Mouse (Mus musculus) neutrophil, adult 83 days (primary cell): ENCODE data around the gene Snw1. TPM values are rescaled to one million over a fixed set of nuclear protein-coding genes. Genes with fewer than 3 reads are reported as not detected.

ENCODE experiments used
- total RNA-seq, 2 experiments: library from RNA; stranded (reverse); gene quantifications; one replicate each; pipeline ENCODE4 v1.2.4; 2023

Gene Snw1
- total RNA-seq: 10 to 100 TPM; 43.7 to 46.2 TPM

DNA sequence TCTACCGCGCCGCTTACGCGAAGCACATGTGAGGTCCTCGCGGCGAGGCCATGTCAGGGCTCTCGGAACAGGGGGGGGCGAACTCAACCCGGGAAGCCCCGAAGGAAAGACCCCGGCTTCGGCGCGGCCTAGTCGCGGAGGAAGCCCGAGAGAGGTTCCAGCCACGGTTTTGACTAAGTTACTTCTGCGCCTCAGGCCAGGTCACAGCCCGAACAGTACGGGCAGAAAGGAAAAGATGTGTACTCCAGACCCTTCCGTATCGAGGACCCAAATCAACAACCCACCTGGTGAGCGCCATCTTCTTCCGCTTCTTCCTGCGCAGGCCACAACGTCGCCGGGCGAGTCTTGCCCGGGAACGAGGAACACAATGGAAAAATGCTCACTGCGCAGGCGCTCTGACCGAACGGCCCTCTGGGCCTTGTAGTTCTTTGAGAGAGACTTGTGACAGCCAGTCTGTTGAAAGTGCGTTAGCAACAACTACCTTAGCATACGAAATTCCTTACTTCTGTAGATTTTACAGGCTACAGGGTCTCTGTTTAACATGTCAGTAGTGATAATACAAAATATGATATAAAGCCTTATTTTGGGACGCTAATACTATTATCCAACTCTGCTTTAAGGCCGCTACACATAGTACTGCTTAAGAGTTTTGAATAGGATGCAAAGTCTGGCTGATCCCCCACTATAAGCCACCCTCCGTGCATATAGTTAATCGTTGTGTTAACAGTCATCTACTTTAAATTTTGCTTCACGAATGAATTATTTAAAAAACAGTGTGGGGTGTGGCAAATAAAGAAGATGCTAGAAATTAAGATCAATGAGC, at the start of gene Snw1:
Snw1 (minus strand) TSS at position 311 of the 823 bp plus-strand sequence.

DNA sequence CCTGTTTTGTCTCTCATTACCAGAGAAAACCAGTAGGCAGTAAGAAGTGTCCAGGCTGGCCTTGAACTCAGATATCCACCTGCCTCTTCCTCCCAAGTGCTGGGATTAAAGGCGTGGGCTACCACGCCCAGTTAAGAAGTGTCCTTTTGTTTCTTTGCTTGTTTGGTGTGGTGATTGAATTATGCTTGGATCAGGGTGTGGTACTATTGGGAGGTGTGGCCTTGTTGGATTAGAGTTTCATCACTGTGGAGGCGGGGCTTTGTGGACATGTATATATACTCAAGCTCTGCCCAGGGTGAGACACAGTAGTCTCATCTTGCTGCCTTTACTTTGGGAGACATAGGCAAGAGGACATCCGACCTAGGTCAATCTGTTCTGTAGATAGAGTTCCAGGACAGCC, 41.9 kb upstream of the Snw1 start, which contains the start of gene Gm8300:
Gm8300 (plus strand) TSS at position 301 of the 400 bp plus-strand sequence.

DNA sequence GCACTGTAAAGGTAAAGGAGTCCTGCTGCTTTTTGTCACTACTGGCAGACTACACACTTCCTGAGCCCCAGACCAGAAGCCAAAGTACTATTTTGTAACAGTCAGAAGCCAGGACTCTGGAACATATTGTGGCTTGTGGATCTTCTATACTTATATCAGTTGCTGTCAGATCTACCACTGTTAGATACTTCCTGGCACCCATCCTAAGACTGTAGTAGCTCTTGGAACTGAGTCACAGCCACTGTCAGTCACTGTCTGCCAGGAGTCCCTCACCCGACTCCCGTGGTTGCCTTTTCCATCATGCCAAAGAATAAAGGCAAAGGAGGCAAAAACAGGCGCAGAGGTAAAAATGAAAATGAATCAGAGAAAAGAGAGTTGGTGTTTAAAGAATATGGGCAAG, 22.3 kb upstream of the Snw1 start, which contains the start of gene Gm5788:
Gm5788 (plus strand) TSS at position 301 of the 400 bp plus-strand sequence.

DNA sequence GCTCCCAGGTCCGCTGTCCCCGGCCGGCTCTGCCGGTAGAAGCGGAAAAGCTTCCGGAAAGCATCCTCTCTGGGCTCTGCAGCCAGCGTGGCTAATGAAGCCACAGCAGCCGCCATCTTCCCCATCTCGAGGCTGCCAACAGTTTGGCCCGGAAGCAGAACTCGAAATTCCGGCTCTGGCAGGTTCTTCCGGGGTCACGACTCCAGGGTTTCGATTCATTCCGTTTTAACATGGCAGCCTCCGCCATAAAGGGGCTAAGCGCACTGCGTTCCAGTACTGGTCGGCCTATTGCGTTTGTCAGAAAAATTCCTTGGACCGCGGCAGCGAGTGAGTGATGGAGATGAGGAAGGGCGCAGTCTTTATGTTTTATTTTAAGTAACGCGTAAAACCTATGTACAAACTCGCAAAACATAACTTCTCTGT, 28.4 kb downstream of the Snw1 start, which contains the start of the genes Slirp and Alkbh1:
Slirp (plus strand) TSS at position 197 of the 423 bp plus-strand sequence.
Alkbh1 (minus strand) TSS at position 318 of the 423 bp plus-strand sequence.

Other genes with a start within 250 kb of the Snw1 start
- gene Noxred1, start 233.5 kb downstream of the Snw1 start, total RNA-seq: 1 to 10 TPM; 1.7 to 2.0 TPM
- gene Vipas39, start 206.0 kb downstream of the Snw1 start, total RNA-seq: 10 to 100 TPM; 28.3 to 30.0 TPM
- gene Ahsa1, start 205.8 kb downstream of the Snw1 start, total RNA-seq: 10 to 100 TPM; 75.1 to 81.8 TPM
- gene Ism2, start 172.6 kb downstream of the Snw1 start, total RNA-seq: not detected
- gene Sptlc2, start 83.9 kb downstream of the Snw1 start, total RNA-seq: 100 to 1,000 TPM; 116 to 137 TPM
- gene Slirp, start 28.4 kb downstream of the Snw1 start, total RNA-seq: 10 to 100 TPM; 40.2 to 44.3 TPM
- 10 to 100 TPM; 18.2 to 19.0 TPM for gene Alkbh1, start 28.3 kb downstream of the Snw1 start, total RNA-seq
- not detected for gene Gm5788, start 22.4 kb upstream of the Snw1 start, total RNA-seq
- not detected for gene Gm8300, start 42.0 kb upstream of the Snw1 start, total RNA-seq
- not detected for gene Oog1, start 130.4 kb upstream of the Snw1 start, total RNA-seq
- not detected for gene Gm4027, start 146.6 kb upstream of the Snw1 start, total RNA-seq
- gene Gm16381, start 172.3 kb upstream of the Snw1 start, total RNA-seq: not detected